In the genomic region with DNA sequence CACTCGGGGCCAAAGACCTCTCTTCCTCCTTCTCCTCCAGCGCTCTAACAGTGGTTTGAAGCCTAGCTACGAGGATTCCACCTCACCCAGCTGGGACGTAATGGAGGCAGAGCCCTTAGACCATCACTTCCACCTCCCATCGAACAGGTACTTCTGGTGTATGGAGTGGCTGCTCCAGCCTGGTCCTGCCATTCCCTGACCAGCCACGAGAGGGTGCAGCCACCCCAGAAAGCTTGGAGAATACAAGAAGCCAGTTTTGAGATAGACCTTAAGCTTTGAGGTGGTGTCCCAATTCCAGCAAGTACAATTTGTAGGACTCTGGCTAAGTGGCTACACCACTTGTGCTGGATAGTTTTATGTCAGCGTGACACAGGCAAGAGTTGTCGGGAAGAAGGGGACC, we compare ENCODE assay signal across 9 mouse cellular contexts. TPM values are rescaled to one million over a fixed set of nuclear protein-coding genes. Genes with fewer than 3 reads are reported as not detected.
DNase-seq lines count a peak whose midpoint lies in the region; ATAC-seq and TF ChIP-seq lines count a peak whose summit lies in the region.
"Had no signal": no experiment of that assay in that cellular context is flagged by ENCODE, and none has a peak within 500 bp of the region (broad histone marks: within the 10 kb centered on the region; RNA-seq: fewer than 3 reads in every experiment).

No protein-coding gene starts in this region.

- H3K27ac ChIP-seq in ES-Bruce4 (ENCODE audit: insufficient read depth, low read length) = no peak overlapping the region
- no peak overlapping the region for H3K27ac ChIP-seq in heart, adult 2 months
- H3K27ac ChIP-seq: limb, embryonic 12.5 days had no signal

- TF ChIP-seq CTCF in ES-Bruce4 (IDR thresholded peaks at IDR 0.05; ENCODE audit: low read depth, low read length) = peak; percentile 89
- TF ChIP-seq CTCF in heart, adult 2 months (IDR thresholded peaks at IDR 0.05) = peak; percentile 92

- intact Hi-C loops in heart, adult 2 months (cut with DNase I) = loop anchor here (5.0 kb wide), 1 partner anchor 47 kb away; no protein-coding TSS in a partner anchor

- H3K36me3 ChIP-seq in ES-Bruce4 (ENCODE audit: control insufficient read depth, insufficient read depth, low read length, poor library complexity, severe bottlenecking) = no peaks in the 10 kb centered on the region
- no peaks in the 10 kb centered on the region for H3K36me3 ChIP-seq in heart, adult 2 months (ENCODE audit: control insufficient read depth, insufficient read depth, low read length)
- H3K36me3 ChIP-seq: limb, embryonic 12.5 days had no signal

- no peak for TF ChIP-seq POLR2A in ES-Bruce4 (IDR thresholded peaks at IDR 0.05; ENCODE audit: insufficient read depth, low read length)
- no peak for TF ChIP-seq POLR2A in heart, adult 2 months (IDR thresholded peaks at IDR 0.05; ENCODE audit: insufficient read depth, low read depth, low read length)

- peak; percentile 6 for DNase-seq in cerebellum, adult 11 months
- no peak for DNase-seq in cerebellum, adult 9-11 months
- peak; percentile 23 for DNase-seq in c-Kit-positive CD71-positive TER-119-negative erythroid progenitor cells, embryonic 14.5 days (ENCODE audit: low read depth)
- DNase-seq in heart, adult 2 months = peak; percentile 59 to 81
- peak; percentile 7 for DNase-seq in layer of hippocampus, adult 9-11 months
- peak; percentile 28 to 70 for DNase-seq in spleen, postnatal 10 days (ENCODE audit: low spot score in 2 of 2)

- no peaks in the 10 kb centered on the region for H3K4me1 ChIP-seq in ES-Bruce4 (ENCODE audit: control insufficient read depth, insufficient read depth, low read length)
- no peaks in the 10 kb centered on the region for H3K4me1 ChIP-seq in heart, adult 2 months (ENCODE audit: control insufficient read depth, insufficient read depth, low read length)

- H3K27me3 ChIP-seq in ES-Bruce4 (ENCODE audit: control insufficient read depth, insufficient read depth, low read length, poor library complexity, severe bottlenecking) = no peaks in the 10 kb centered on the region
- H3K27me3 ChIP-seq in heart, adult 2 months (ENCODE audit: control insufficient read depth, insufficient read depth, low read length) = no peaks in the 10 kb centered on the region
- H3K27me3 ChIP-seq: limb, embryonic 12.5 days had no signal

- no peaks in the 10 kb centered on the region for H3K9me3 ChIP-seq in ES-Bruce4 (replicated peaks; ENCODE audit: control insufficient read depth, insufficient read depth, low read length, poor library complexity, severe bottlenecking)
- H3K9me3 ChIP-seq: limb, embryonic 12.5 days had no signal

- 28% methylated on average over 8 of the region's 8 CpGs for WGBS in heart, adult 2 months

- ATAC-seq in megakaryocyte, adult 5-6 weeks (ENCODE audit: poor library complexity, severe bottlenecking) = peak; percentile 71

- no peaks in the 10 kb centered on the region for H3K79me2 ChIP-seq in heart, adult 2 months (replicated peaks; ENCODE audit: control insufficient read depth, insufficient read depth, low read length)

- peak overlapping the region; percentile 31 for H3K4me3 ChIP-seq in ES-Bruce4 (ENCODE audit: low read depth, low read length)
- no peak overlapping the region for H3K4me3 ChIP-seq in heart, adult 2 months
- H3K4me3 ChIP-seq: limb, embryonic 12.5 days had no signal

- TF ChIP-seq EP300 in ES-Bruce4 (IDR thresholded peaks at IDR 0.05; ENCODE audit: insufficient read depth, low read depth, low read length) = no peak
- no peak for TF ChIP-seq EP300 in heart, adult 2 months (IDR thresholded peaks at IDR 0.05; ENCODE audit: insufficient read depth, low read depth, low read length)

- H3K9ac ChIP-seq in ES-Bruce4 (ENCODE audit: low read depth, poor library complexity, severe bottlenecking) = no peak overlapping the region
- no peak overlapping the region for H3K9ac ChIP-seq in heart, adult 2 months (ENCODE audit: low read depth, low read length)
- H3K9ac ChIP-seq: limb, embryonic 12.5 days had no signal

RNA-seq across cellular contexts. Expression of a gene that starts 38.4 kb away (rescaled TPM):
- 2.8 and 3.1 TPM in 2 replicates for polyA plus RNA-seq in ES-Bruce4 (2011; ENCODE audit: insufficient read depth, insufficient read length, low read depth, missing spikeins)
- total RNA-seq in heart, adult 2 months (2021) = 1 to 10 TPM; 5.7 to 5.9 TPM
- polyA plus RNA-seq in heart, adult 2 months (2012; rRNA removed) = 5.4 and 10.1 TPM in 2 replicates
- 0.21 TPM in 1 of 2 replicates, not detected in the other for total RNA-seq in megakaryocyte, adult 5-6 weeks (2015)
- not detected in 2 replicates for total RNA-seq in megakaryocyte, adult 5-6 weeks (2017)

RNA-seq across cellular contexts. Expression of a gene that starts 42.3 kb away (rescaled TPM):
- not detected in 2 replicates for polyA plus RNA-seq in ES-Bruce4 (2011; ENCODE audit: insufficient read depth, insufficient read length, low read depth, missing spikeins)
- total RNA-seq in heart, adult 2 months (2021) = 1 to 10 TPM; 1.3 to 3.1 TPM
- 0.29 and 1.8 TPM in 2 replicates for polyA plus RNA-seq in heart, adult 2 months (2012; rRNA removed)
- not detected in 2 replicates for total RNA-seq in megakaryocyte, adult 5-6 weeks (2015)
- not detected in 2 replicates for total RNA-seq in megakaryocyte, adult 5-6 weeks (2017)
- polyA plus RNA-seq: limb, embryonic 12.5 days had no signal

Comparison
In these comparisons a context has a peak if more than half of its experiments do, and no peak if none do; other contexts are left out.
1. RNA of a gene that starts 38.4 kb away (total RNA-seq): 5.7 to 5.9 TPM in heart, adult 2 months; 0.21 TPM in megakaryocyte, adult 5-6 weeks; every median in the first group is over 4 times any median in the second.